ENCODE assay signal across 9 mouse cellular contexts in the genomic region with DNA sequence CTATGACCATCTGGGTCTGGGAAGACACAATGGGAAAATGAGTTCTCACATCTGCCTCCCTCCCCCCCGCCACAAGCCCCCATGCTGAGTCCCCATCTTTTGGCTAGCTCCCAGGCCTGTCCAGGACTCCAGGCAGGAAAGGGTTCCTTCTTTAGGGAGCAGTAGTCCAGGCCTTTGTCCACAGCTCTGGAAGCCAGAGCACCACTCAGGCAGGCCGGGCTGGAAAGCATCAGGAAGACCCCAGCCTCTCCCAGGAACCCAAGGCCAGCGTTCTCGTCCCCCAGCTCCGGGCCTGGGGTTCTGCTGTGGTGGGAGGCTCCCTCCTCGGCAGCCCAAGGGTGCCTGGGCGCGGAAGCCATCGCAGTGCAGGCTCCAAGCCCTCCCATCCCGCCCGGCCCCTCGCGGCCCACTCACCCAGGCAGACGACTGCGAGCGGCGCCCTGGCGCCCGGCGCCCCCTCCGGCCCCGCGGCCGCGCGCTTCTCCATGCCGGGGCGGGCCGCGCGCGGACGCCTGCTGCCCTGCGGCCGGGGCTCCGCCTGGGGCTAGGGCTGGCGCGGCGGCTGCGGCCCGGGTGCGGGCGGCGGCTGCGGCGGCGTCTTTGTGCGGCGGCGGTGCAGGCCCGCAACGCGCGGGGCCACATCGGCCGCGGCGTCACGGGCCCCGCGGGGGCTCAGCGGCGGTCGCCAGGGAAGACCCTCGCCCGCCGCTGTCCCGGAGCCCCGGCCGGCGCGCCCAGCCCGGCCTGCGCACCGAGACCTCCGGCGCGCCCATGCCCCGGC. TPM values are rescaled to one million over a fixed set of nuclear protein-coding genes. Genes with fewer than 3 reads are reported as not detected.
DNase-seq lines count a peak whose midpoint lies in the region; ATAC-seq and TF ChIP-seq lines count a peak whose summit lies in the region.
"Had no signal": no experiment of that assay in that cellular context is flagged by ENCODE, and none has a peak within 500 bp of the region (broad histone marks: within the 10 kb centered on the region; RNA-seq: fewer than 3 reads in every experiment).

No protein-coding gene starts in this region.

- H3K9me3 ChIP-seq in liver, embryonic 11.5 days (ENCODE audit: control insufficient read depth, low read length), result no peaks in the 10 kb centered on the region
- no peaks in the 10 kb centered on the region for H3K9me3 ChIP-seq in stomach, postnatal 0 days (ENCODE audit: control insufficient read depth, low read length)

- TF ChIP-seq EP300 in stomach, postnatal 0 days (optimal IDR thresholded peaks at IDR 0.05), result no peak

- no peaks in the 10 kb centered on the region for H3K27me3 ChIP-seq in liver, adult 2 months (ENCODE audit: control insufficient read depth, insufficient read depth, low read length)
- peaks cover 35% of the 10 kb centered on the region for H3K27me3 ChIP-seq in liver, embryonic 11.5 days (replicated peaks; ENCODE audit: control insufficient read depth, insufficient read depth, low read length)
- no peaks in the 10 kb centered on the region for H3K27me3 ChIP-seq in stomach, postnatal 0 days (ENCODE audit: control insufficient read depth, insufficient read depth, low read length)

- H3K36me3 ChIP-seq in liver, adult 2 months (ENCODE audit: control insufficient read depth, insufficient read depth, low read length), result no peaks in the 10 kb centered on the region
- H3K36me3 ChIP-seq in liver, embryonic 11.5 days (ENCODE audit: control insufficient read depth, insufficient read depth, low read length), result no peaks in the 10 kb centered on the region
- no peaks in the 10 kb centered on the region for H3K36me3 ChIP-seq in stomach, postnatal 0 days (ENCODE audit: control insufficient read depth, insufficient read depth, low read length)

- no peak for TF ChIP-seq CTCF in liver, adult 2 months (IDR thresholded peaks at IDR 0.05; ENCODE audit: low read depth, low read length)
- no peak for TF ChIP-seq CTCF in stomach, postnatal 0 days (IDR thresholded peaks at IDR 0.05; ENCODE audit: low read depth)

- peak overlapping the region; percentile 84 for H3K4me3 ChIP-seq in liver, adult 2 months (ENCODE audit: insufficient read depth, low read depth, low read length)
- peak overlapping the region; percentile 68 for H3K4me3 ChIP-seq in liver, embryonic 11.5 days (ENCODE audit: low read depth, low read length)
- H3K4me3 ChIP-seq in stomach, postnatal 0 days (ENCODE audit: low read depth, low read length), result peak overlapping the region; percentile 48

- no peak for TF ChIP-seq POLR2A in liver, adult 2 months (IDR thresholded peaks at IDR 0.05; ENCODE audit: extremely low read depth, insufficient read depth, low read length)

- peaks cover 3% of the 10 kb centered on the region; the same call in 1 of the 2 replicates for H3K4me1 ChIP-seq in liver, adult 2 months (ENCODE audit: control insufficient read depth, insufficient read depth, low read length)
- H3K4me1 ChIP-seq in liver, embryonic 11.5 days (replicated peaks; ENCODE audit: control insufficient read depth, insufficient read depth, low read length), result peaks cover 3% of the 10 kb centered on the region; the same call in 1 of the 2 replicates
- H3K4me1 ChIP-seq in stomach, postnatal 0 days (replicated peaks; ENCODE audit: control insufficient read depth, insufficient read depth), result no peaks in the 10 kb centered on the region

- ATAC-seq in liver, embryonic 11.5 days (replicated peaks; ENCODE audit: low FRiP score), result peak; percentile 13; the same call in 1 of the 2 replicates
- ATAC-seq in stomach, postnatal 0 days (ENCODE audit: low FRiP score, low TSS enrichment), result peak; percentile 45; the same call in 1 of the 2 replicates

- DNase-seq in liver, adult 2 months (ENCODE audit: extremely low read depth, low read depth, low spot score), result no peak
- DNase-seq in liver, result no peak
- DNase-seq in cerebellum, postnatal 10 days, result peak; percentile 64 to 66
- peak; percentile 25 for DNase-seq in forelimb bud, embryonic 11.5 days (ENCODE audit: low read depth, low spot score)
- peak; percentile 52 for DNase-seq in liver, embryonic 11.5 days (ENCODE audit: low spot score)
- DNase-seq in stomach, postnatal 0 days (ENCODE audit: low spot score), result peak; percentile 24
- no peak for DNase-seq in spleen, postnatal 36 days (ENCODE audit: low spot score in 2 of 2)
- DNase-seq in thymus, postnatal 36 days, result no peak

- 12% methylated on average over 70 of the region's 79 CpGs for WGBS in liver, adult 2 months
- 1% methylated on average over 76 of the region's 79 CpGs for WGBS in liver, embryonic 11.5 days
- WGBS in stomach, postnatal 0 days, result under 1% methylated on average over 16 of the region's 79 CpGs

- H3K9ac ChIP-seq in liver, adult 2 months (ENCODE audit: low read depth, low read length), result peak overlapping the region; percentile 73
- peak overlapping the region; percentile 57 for H3K9ac ChIP-seq in liver, embryonic 11.5 days (ENCODE audit: low read depth, low read length)
- H3K9ac ChIP-seq in stomach, postnatal 0 days (ENCODE audit: low read length), result peak overlapping the region; percentile 63

- no peak overlapping the region for H3K27ac ChIP-seq in liver, adult 2 months (replicated peaks; ENCODE audit: insufficient read depth, low read depth, low read length)
- no peak overlapping the region; the same call in 1 of the 2 replicates for H3K27ac ChIP-seq in liver, embryonic 11.5 days (ENCODE audit: low read depth, low read length)
- H3K27ac ChIP-seq in stomach, postnatal 0 days (replicated peaks), result peak overlapping the region; percentile 24; the same call in 1 of the 2 replicates

- H3K79me2 ChIP-seq in liver, adult 2 months (ENCODE audit: control insufficient read depth, insufficient read depth, low read length), result no peaks in the 10 kb centered on the region; the same call in 1 of the 2 replicates

- peak overlapping the region; percentile 66 for H3K4me2 ChIP-seq in liver, embryonic 11.5 days
- H3K4me2 ChIP-seq in stomach, postnatal 0 days (replicated peaks; ENCODE audit: low read depth), result peak overlapping the region; percentile 71

RNA-seq across cellular contexts. Expression of a gene that starts 0.7 kb away (rescaled TPM):
- 6.1 and 7.7 TPM in 2 replicates for total RNA-seq in liver, adult 2 months (2014; rRNA removed)
- polyA plus RNA-seq in liver, adult 2 months (2012; rRNA removed), result 14.4 and 15.2 TPM in 2 replicates
- polyA plus RNA-seq in liver, embryonic 11.5 days (2014; fragmentation: Nextera tagmentation; extraction: Ambion mirVana), result 2.6 and 3.9 TPM in 2 replicates
- polyA plus RNA-seq in stomach, postnatal 0 days (2015; fragmentation: Nextera tagmentation; extraction: Ambion mirVana), result 1.6 and 2.6 TPM in 2 replicates
- total RNA-seq: neutrophil, adult 5-6 weeks had no signal

RNA-seq across cellular contexts. Expression of a gene that starts 28.4 kb away (rescaled TPM):
- 0.07 and 0.09 TPM in 2 replicates for total RNA-seq in liver, adult 2 months (2014; rRNA removed)
- not detected in 2 replicates for polyA plus RNA-seq in liver, adult 2 months (2012; rRNA removed)
- 0.60 and 1.9 TPM in 2 replicates for polyA plus RNA-seq in liver, embryonic 11.5 days (2014; fragmentation: Nextera tagmentation; extraction: Ambion mirVana)
- polyA plus RNA-seq in stomach, postnatal 0 days (2015; fragmentation: Nextera tagmentation; extraction: Ambion mirVana), result 0.82 and 0.98 TPM in 2 replicates
- total RNA-seq: neutrophil, adult 5-6 weeks had no signal

Comparison
In these comparisons a context has a peak if more than half of its experiments do, and no peak if none do; other contexts are left out.
1. DNase-seq: peak in cerebellum, postnatal 10 days (2 of 2), forelimb bud, embryonic 11.5 days (single experiment), liver, embryonic 11.5 days (single experiment) and stomach, postnatal 0 days (single experiment); none in liver, adult 2 months (single experiment), liver (single experiment), spleen, postnatal 36 days (0 of 2) and thymus, postnatal 36 days (0 of 2).
2. Peak in every context shown above with its lines, with median percentiles within 50 percentile points of each other: H3K4me3 ChIP-seq and H3K9ac ChIP-seq.